Mouse (Mus musculus): ENCODE data around the gene Plpp4.

Gene Plpp4

GRCm38 (mm10) chr7:129256621-129257373, at the start of gene Plpp4:
Plpp4 (plus strand) TSS chr7:129257031.
- in situ Hi-C loops (cut with MseI, MboI) = no loop called here

DNA sequence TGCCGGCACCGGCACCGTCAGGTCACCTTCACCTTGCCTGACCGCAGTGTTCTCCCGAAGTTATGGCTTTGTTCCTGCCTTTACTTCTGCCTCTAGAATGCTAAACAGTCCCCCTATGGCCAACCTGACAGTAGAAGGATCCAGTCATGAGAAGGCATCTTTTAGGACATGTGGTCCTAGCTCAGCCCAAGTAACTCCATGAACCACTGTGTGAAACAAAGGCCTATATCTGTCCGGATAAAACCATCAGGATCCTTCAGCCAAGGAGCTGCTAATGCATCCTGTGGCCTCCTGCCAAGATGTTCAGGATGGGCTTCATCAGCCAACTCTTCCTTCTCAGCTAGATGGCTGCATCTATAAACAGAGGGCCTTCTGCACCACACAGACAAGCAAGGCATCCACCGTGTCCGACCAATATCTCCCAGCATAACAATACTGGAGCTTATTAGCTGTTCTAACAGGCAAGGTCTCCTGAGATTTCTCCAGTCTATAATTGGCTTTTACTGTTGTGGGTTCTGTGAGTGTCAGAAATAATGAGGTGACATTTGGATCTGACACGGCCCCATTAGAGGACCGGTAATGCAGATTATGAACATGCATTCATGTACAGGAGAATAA, 40.8 kb upstream of the Plpp4 start:
- in situ Hi-C loops (cut with MseI, MboI) = no loop called here

DNA sequence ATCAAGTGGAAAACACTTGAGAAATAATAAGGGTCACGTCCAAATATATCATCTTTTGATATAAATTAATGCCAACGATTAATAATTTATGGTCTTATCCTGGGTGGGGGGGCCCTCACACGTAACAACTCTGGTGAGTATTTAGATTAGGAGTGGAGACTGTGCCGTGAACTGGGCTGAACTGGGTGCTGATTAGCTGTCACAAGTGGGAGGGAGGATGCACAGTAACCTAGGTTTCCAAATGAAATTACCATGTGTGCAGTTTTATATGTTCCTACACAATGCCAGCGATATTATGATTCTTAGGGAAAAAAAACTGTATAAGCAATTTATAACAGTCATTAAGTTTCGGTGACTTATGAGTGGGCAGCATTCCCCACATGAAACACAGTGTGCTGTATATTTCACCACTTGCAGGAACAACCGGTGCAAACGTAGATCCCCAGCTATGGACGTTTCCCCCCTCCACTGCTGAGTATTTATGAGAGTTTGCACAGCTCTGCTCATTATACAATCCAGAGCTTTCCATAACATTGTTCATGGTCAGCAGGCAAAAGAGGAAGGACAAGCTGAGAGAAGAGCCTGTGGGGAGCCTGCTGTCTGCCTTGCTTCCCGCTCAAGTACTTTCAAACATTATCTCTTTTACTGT, 40.2 kb upstream of the Plpp4 start:
- in situ Hi-C loops (cut with MseI, MboI) = no loop called here

GRCm38 (mm10) chr7:129220948-129221347, 35.9 kb upstream of the Plpp4 start:
- in situ Hi-C loops (cut with MseI, MboI) = no loop called here

DNA sequence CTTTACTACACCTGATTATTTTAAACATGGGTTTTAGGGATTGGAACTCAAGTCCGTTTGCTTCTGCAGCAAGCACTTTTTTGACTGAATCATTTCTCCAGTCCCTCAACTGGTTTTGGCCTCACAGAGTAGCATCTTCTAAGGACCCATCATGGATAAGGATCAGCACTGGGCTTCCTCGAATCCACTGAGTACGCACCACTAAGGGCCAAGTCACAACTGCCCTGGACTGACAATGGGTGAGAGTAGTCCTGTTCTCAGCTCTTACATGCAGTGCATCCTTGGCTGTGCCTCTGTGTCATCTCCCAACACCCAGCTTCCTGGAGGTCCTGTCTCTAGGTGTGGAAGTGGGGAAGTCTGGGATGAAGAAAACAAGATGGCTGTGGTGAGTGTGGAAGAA, 35.2 kb upstream of the Plpp4 start:
- in situ Hi-C loops (cut with MseI, MboI) = no loop called here

DNA sequence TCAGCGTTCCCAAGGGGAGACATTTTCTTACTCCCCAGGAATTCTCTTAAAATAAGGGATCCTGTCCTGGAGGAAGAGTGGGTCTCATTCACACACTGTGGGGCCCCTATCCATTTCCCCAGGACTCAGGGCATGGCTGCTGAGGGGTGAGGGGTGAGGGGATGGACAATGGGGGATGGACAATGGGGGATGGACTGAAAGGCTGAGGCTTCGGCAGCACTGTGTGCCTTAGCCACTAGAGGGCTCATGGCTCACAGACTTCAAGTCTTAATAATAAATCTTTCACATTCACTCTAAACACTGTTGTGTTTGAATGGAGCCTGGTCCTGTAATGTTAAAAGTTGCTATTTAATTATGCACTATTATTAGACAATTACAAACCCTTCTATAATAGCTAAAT, 21.4 kb upstream of the Plpp4 start:
- in situ Hi-C loops (cut with MseI, MboI) = no loop called here

- in situ Hi-C loops (cut with MseI, MboI) = no loop called here
Observed at GRCm38 (mm10) chr7:129235995-129236394, 20.8 kb upstream of the Plpp4 start.

- in situ Hi-C loops (cut with MseI, MboI) = no loop called here
Observed at GRCm38 (mm10) chr7:129250981-129251380, 5.8 kb upstream of the Plpp4 start.

- in situ Hi-C loops (cut with MseI, MboI) = no loop called here
Observed at GRCm38 (mm10) chr7:129253406-129253805, 3.4 kb upstream of the Plpp4 start.

DNA sequence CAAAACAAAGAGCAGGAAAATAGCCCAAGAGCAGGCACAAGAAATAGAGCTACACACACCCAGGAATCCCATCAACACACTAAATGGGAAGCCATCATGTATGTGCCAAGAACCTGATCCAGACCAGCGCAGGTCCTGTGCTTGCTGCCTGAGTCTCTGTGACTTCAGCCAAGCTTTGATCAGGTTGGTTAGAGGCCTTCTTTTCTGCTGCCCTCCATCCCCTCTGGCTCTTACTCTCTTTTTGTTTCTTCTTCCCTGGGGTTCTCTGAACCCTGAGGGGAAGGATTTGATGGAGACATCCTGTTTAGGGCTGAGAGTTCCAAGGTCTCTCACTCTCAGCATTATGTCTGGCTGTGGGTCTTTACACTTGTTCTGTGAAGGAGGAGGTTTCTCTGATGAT, 2.7 kb upstream of the Plpp4 start:
- in situ Hi-C loops (cut with MseI, MboI) = no loop called here

DNA sequence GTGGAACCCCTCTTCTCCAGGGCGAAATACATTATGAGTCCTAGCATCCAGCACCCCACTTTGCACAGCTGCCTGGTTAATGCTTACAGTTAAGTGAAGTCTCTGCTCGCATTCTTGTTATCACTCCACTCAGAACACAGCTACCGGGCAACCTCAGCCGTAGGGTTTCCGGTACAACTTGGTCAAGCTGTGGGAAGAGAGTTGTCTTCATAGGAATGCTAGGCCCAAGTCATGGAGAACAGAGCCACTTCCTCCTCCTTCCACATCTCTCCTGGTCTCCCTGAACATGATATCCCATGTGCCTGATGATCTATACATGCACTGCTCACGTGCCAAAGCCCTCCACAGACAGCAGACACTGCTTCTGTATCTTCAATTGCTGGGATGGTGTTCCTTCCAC, 1.4 kb upstream of the Plpp4 start:
- in situ Hi-C loops (cut with MseI, MboI) = no loop called here

DNA sequence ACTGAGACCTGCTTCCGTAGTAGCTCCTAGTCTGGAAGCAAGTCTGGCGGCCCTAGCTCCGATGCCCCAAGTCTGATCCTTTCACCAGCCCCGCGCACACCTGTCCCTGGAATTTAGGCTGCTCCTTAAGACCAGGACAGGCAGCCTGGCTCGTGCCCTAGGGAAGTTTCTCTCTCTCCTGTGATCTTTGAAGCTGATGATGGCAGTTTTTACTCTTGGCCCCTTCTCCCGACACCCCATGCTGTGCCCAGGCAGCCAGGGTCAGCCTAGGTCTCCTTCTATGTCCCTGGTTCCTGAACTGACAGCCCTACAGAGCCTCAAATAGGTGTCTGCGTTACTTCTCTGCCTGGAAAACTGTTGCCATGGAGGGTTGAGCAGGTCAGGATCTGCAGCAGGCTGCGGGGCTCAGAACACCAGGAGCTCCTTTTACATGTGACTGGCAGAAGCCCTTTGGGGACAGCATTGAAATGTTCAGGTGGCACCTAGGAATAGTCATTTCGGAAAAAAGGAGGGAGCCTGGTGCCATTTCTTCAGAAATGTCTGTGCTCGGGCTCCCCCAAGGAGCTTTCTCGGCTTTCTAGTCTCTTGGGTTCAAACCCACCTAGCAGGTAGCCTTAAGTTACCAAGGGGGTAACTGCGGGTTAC, 665 bp downstream of the Plpp4 start:
- in situ Hi-C loops (cut with MseI, MboI) = no loop called here

GRCm38 (mm10) chr7:129258331-129258730, 1.5 kb downstream of the Plpp4 start:
- in situ Hi-C loops (cut with MseI, MboI) = no loop called here

- in situ Hi-C loops (cut with MseI, MboI) = no loop called here
Observed at GRCm38 (mm10) chr7:129259195-129259594, 2.4 kb downstream of the Plpp4 start.

DNA sequence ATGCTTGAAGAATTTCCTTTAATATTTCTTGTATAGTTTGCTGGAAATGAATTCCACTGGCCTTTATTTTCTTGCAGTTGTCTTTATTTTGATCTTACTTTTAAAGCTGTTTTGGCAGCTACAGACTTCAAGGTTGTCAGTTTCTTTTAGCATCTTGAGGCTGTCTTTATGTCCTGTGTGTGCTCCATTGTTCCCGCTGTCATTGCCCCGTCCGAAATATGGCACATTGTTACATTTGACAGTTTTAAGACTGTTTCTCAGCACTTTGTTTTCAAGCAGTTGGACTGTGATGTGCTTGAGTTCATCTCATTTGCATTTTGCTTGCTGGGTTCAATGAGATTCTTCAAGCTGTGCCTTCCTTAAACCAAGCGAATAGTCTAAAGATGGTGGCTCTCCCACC, 17.0 kb downstream of the Plpp4 start:
- in situ Hi-C loops (cut with MseI, MboI) = no loop called here

DNA sequence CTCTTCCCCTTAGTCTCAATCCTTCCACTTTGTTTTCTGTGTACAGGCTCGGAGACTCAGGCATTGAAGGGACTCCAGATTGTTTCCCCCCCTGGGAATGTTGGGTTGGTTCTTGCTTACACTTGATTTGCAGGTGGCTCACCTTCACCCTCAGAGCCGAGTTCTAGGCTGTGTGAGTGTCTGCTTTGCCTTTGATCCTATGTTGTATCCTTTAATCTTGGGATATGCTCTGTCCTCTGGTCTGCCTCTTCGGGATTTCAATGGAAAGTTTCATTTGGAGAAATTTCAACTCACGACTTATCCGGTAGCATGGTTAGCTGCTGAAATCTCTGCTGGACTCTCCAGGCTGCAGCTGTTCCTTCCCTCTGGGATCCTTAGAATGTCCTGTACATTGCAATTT, 17.9 kb downstream of the Plpp4 start:
- in situ Hi-C loops (cut with MseI, MboI) = no loop called here

DNA sequence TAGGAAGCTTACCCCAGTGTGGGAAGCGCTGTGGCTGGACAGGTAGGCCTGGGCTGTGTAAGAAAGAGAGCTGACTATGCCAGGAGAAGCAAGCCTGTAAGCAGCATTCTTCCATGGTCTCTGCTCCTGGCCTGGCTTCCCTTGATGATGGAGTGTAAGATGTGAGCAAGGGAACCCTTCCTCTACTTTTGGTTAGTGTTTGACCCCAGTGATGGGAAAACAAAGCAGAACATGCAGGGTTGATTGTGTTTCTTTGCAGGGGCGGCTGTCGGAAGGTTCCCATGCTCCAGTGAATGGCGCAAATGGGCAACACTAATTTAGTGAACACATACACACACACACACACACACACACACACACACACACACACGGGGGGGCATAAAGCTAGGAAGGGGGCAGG, 20.9 kb downstream of the Plpp4 start:
- in situ Hi-C loops (cut with MseI, MboI) = no loop called here

DNA sequence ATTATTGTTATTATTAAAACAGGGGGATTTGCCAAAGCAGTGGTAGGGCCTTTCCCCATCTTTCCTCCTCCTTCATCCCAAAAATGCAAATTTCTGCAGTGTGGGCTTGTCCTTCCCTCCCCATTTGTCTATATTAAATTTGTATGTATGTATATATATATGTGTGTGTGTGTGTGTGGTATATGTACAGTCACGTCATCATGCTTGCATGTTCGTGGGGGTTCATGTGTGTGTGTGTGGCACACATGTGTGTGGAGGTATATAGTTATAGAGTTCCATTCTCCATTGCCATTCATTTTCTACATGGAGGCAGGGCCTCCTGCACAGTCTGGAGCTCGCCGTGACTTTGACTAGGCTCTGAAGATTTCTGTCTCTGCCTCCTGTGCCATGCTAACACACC, 22.0 kb downstream of the Plpp4 start:
- in situ Hi-C loops (cut with MseI, MboI) = no loop called here

DNA sequence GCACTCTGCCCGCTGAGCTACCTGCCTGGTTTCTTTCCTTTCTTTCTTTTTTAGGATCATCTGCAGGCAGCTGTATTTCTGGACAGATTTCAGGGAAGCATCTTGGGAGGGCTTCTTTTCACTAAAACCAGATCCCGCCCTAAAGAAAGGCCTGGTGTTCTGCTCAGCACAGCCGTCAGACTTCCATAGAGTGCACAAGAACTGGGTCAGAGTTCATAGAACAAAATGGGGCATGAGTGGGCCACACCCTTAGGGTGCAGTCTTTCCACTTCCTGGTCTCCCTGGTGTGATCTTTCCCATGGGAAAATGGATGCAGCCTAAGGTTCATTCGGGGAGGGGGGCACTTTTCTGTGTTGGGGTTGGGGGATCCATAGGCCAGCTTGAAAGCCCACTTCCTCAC, 22.4 kb downstream of the Plpp4 start:
- in situ Hi-C loops (cut with MseI, MboI) = no loop called here

GRCm38 (mm10) chr7:129281966-129282365, 25.1 kb downstream of the Plpp4 start:
- in situ Hi-C loops (cut with MseI, MboI) = no loop called here

GRCm38 (mm10) chr7:129285186-129285868, 28.5 kb downstream of the Plpp4 start:
- in situ Hi-C loops (cut with MseI, MboI) = no loop called here

GRCm38 (mm10) chr7:129293211-129293610, 36.4 kb downstream of the Plpp4 start:
- in situ Hi-C loops (cut with MseI, MboI) = no loop called here

Measured in mouse trophoblast stem cell (cell line).